Mouse (Mus musculus): ENCODE measurements around the gene Rab13.
"Not testable (repeated sequence)": the region's sequence is repeated elsewhere in the genome, so short reads cannot be mapped to it uniquely, and the experiment has no call there.

Rab13 gene

DNA sequence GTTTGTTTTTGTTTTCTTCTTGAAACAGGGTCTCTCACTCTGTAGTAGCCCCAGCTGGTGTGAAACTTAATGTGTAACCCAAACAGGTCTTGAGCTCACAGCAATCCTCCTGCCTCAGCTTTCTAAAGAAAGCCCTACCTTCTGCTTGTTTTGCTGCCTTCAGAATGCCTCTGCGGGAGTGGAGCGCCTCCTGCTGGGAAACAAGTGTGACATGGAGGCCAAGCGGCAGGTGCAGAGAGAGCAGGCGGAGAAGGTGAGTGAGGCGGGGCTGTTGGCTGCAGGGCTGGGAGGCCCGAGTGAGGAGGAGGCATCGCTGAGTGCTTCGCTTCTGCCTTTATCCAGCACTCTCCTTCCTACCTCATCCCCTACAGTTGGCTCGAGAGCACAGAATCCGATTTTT is 10.8 kb downstream of the Rab13 start:
- DNase-seq (ENCODE audit: low spot score) = no peak

GRCm38 (mm10) chr3:90231075-90231474 is 17.6 kb downstream of the Rab13 start:
- no peak for DNase-seq (ENCODE audit: low spot score)

DNA sequence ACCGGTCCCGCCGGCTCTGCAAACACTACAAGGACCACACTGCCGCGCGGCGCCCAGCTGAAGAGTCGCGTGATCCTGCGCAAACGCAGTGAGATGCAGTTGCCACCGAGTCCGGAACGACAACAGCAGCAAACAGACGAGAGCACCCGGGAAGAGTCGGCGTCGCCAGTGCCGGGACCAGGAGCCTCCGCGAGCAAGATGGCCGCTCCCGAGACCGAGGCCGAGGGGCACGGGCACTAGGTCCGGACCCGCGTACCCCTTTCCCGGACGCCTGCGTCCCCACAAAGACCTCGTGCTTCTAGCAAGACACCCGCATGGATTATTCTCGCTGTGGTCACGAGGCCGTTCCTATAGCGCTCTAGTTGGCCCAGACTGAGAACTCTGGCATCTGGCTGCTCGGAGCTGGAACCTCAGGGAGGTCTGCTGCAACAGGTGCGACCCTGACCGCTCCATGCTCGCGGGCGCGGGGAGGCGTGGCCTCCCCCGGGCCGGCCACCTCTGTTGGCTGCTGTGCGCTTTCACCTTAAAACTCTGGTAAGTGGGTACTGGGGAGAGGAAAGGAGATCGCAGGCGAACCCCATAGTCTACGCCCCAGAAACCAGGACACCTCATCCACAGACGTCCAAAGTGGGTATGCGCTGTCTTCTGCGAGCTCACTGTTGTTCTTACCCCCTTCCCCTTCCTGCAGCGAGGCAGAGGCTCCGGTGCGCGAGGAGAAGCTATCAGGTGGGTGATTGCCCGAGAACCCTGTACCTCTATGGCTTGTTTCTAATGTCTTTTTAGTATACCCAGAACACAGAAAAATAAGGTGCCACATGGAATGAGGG is 18.2 kb downstream of the Rab13 start, which contains the start of gene Jtb:
Gene Jtb (plus strand): TSS at position 91 of the 827 bp plus-strand sequence.
- peak; percentile 96 for DNase-seq (ENCODE audit: low spot score)

DNA sequence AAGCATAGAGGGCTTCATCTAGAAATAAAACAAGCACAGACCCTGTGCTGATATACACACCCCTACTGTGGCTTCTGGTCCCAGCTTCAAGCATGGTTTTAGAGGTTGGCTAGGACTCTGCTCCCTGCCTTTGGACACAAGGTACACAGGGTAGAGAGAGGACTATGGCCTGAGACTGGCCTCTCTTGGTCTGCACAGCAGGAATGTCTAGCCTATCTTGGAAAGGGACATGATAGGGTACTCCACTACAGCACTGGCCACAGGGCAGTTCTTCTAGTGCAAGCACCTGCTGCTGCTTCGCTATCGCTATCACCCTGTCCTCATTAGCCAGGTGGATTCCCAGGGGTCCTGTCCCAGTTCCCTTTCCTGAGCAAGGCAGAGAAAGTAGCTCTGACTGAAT is 27.8 kb downstream of the Rab13 start:
- no peak for DNase-seq (ENCODE audit: low spot score)

DNA sequence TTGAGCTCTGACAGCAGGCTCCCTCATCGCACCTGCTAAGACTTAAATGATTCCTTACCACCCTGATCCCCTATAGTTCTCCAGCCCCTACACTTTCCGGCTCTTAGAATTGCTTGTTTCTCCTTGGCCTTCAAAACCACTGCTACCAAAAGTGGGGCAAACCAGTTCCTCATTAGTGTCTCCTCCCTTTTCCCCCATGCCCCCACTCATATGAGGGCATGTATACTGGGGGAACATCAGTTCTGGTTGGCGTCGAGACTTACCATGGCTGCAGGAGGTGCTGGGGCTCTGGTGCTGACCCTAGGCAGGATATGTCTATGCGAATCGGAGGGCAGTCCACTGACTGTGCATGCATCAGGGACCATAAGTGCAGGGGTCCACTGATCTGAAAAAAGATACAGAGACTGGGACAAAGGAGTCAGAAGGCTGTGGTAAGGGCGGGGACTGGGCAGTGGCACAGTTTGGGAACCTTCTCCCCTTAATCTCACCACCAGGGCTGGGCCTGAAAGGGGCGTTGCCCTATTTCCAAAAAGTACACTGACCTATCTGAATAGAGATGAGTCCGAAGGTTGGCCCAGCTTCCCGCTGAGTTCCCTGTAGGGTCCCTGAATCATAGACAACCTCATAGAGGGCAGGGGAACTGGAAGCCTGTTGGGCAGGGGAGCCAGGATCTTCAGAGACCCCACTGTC is 28.3 kb downstream of the Rab13 start:
- no peak for DNase-seq (ENCODE audit: low spot score)

DNA sequence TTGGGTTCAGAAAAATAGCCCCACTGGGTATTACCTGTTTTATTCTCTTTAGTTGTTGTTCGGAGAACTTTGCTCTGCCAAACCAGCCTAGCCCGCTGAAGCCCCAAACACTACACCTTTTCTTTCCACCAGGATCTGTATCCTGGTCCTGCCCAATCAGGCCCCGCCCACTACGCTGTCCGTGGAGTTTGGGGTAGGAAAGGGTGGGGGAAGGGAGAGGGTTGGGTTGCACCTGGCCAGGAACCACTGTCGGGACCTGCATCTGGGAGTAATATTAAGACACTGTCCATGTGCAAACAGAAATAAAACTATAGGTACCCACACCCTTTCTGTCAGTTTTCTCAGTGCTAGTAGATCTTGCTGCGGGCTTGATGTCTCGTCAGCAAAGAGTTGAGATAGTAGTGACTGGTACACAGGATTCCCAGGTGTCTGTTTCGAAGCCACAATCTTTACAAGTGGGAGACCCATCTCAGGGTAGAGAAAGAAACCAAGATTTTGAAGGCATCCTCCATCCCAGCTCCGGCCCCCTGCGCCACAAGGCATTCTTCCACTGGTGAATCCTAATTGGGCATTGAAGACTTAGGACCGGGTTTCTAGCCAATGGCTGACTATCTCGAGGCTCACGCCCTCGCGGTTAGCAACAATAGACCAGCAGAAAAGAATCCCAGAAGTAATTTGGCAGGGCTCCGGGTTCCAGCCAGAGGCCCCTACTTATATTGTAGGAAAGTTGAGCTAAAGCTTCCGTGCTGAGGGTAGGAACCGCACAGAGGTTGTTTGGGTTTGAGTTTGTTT is 29.7 kb downstream of the Rab13 start, which contains the start of gene Creb3l4:
Gene Creb3l4 (minus strand): TSS at position 529 of the 792 bp plus-strand sequence.
- DNase-seq (ENCODE audit: low spot score) = no peak

DNA sequence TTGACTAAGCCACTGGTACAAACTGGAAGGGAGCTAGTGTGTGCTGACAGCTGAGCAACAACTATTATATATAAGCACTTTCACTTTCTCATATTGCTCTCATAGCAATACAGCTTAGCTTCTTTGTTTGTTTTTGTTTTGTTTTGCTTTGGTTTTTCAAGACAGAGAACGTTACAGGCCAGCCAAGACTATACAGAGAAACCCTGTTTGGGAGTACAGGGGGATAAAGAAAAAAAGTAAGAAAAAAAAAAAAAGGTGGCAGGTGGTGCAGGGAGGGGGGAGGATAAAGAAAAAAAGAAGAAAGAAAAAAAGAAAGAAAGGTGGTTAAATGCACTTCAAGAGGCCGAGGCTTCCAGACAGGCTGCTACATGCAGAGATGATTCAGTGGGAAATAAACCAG is 31.9 kb downstream of the Rab13 start:
- DNase-seq (ENCODE audit: low spot score) = no peak

DNA sequence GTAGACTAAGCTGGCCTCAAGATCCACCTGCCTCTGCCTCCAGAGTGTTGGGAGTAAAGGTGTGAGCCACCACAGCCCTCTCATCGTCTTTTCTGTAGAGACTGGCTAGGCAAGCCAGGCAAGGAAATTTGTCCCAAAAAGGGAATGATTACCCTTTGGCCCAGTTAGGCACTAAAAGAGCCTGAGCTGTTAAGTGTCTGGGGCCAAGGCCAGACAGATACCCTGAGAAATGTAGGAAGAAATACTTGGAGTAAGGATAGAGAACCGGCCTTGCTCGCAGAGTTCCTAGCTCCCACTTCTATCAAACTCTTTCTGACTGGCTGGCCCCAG is 34.1 kb downstream of the Rab13 start:
- no peak for DNase-seq (ENCODE audit: low spot score)

GRCm38 (mm10) chr3:90247960-90248745 is 34.7 kb downstream of the Rab13 start, which contains the start of gene Slc39a1:
TSS of gene Slc39a1 (plus strand) at chr3:90248172.
- peak; percentile 95 for DNase-seq (ENCODE audit: low spot score)

DNA sequence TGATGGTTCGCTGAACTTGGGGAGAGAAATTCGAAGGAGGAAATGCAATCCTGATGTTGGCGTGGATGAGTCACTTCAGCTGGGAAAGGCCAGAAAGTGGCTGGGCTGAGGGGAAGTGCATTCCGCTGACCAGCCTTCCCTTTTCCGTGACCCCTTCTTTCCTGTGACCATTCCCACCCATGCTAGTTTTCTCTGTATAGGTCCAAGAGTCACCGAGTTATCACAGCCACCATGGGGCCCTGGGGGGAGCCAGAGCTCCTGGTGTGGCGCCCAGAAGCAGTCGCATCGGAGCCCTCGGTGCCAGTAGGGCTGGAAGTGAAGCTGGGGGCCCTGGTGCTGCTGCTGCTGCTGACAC is 35.2 kb downstream of the Rab13 start:
- DNase-seq (ENCODE audit: low spot score) = peak; percentile 46

DNA sequence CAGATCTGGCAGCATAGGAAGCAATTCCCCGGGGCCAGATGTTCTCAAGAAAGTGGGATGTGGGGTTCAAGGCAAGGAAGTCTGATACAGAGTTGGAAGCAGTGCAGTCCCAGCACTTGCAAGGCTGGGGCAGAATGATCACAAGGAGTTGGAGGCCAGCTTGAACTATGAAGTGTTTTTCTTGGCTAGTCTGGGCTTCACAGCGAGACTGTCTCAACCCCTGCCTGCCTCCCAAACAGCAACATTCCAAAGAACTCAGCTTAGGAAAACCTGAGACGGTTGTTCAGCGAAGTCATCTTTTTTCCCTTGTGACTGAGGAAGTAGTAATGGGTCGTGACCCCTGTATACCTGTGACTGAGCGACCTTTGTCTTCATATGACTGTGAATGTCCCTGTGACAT is 37.3 kb downstream of the Rab13 start:
- no peak for DNase-seq (ENCODE audit: low spot score)

DNA sequence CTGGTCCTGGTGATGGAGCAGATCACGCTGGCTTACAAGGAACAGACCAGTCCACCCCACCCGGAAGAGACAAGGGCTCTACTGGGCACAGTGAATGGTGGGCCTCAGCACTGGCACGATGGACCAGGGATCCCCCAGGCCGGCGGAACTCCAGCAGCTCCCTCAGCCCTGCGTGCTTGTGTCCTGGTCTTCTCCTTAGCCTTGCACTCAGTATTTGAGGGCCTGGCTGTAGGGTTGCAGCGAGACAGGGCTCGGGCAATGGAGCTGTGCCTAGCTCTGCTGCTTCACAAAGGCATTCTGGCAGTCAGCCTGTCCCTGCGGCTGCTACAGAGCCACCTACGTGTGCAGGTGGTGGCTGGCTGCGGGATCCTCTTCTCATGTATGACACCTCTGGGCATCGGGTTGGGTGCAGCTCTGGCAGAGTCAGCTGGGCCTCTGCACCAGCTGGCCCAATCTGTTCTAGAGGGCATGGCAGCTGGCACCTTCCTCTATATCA is 38.3 kb downstream of the Rab13 start:
- DNase-seq (ENCODE audit: low spot score) = not testable (repeated sequence)

DNA sequence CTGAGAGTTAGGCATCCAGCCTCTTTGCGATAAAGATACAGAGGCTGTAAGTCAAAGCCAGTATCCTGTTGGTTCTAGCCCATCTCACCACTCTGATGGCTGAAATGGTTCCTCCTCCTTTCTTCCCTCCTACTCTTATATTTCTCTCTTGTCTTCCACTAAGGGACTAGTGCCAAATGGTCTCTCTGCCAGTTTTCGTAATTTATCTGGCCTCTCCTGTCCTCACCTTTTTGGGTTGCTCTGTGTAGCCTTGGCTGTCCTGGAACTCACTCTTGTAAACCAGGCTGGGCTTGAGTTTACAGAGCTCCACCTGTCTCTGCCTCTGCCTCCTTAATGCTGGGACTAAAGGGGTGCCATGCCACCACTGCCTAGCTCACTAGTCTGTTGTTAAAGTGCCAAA is 39.2 kb downstream of the Rab13 start:
- not testable (repeated sequence) for DNase-seq (ENCODE audit: low spot score)

DNA sequence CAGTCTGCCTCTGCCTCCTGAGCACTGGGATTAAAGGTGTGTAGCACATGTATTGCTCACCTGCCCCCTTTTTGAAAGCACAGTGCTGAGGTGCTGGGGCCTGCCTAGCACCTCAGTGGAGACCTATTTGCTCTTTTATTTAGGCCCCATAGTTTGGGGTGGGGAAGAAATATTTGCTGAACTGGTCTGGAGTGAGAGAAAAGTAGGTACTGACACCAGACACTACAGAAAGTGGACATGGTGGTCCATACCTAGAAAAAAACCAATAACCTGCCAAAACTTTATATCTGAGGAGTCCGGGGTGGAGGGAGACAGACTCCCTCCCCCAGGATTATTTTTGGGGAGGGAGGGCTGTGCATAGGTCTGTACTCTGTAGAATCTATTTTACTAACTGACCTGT is 39.7 kb downstream of the Rab13 start:
- not testable (repeated sequence) for DNase-seq (ENCODE audit: low spot score)

GRCm38 (mm10) chr3:90253653-90254418 is 40.3 kb downstream of the Rab13 start, which contains the start of gene Crtc2:
TSS of gene Crtc2 (plus strand) at chr3:90254163.
- peak; percentile 97 for DNase-seq (ENCODE audit: low spot score)

DNA sequence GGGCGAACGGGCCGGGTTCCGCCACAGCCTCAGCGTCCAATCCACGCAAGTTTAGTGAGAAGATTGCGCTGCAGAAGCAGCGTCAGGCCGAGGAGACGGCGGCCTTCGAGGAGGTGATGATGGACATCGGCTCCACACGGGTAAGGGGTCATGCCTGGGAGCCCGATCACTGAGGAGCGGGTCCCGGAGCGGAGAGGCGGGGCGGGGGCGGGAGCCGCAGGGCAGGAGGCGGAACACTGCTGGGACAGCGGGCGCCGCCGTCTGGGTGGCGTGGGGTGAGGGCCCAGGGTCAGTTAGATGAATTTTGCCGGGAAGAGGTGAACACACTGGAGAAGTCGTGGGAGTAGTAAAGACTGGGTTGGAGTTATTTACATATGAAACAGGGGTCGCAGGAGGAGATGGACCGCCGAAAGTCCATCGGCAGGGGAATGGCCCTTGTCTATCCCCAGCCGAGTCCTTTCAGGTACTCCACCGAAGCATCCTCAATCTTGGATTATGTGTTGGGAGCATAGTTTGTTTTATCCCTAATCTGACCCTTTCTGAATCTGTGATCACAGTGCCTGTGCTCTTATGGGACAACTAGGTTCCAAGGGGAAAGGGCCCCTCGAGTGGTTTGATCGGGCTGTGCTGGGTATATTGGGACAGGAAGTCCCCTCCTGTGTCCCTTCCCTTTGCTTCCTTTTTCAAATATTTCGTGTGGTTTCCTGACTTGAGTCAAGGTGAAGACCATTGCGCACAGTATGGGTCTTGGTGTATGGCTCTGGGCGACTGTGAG is 41.1 kb downstream of the Rab13 start:
- no peak for DNase-seq (ENCODE audit: low spot score)

DNA sequence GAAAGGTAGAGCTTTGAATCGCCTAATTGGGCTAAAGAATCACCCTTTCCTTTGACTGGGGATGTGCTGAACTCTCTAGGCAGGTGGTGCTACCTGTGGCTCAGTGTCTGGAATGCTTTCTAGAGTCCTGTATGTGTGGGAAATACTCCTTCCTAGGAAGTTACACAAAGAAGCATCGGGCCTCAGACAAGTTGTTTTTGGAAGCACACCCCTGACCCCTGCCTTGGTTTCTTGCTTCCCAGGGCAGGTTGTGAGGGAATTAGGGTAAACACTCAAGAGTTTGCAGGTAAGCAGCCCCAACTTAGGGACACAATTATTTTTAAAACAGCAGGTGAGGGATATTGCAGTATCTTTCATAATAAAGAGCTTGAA is 41.7 kb downstream of the Rab13 start:
- no peak for DNase-seq (ENCODE audit: low spot score)

DNA sequence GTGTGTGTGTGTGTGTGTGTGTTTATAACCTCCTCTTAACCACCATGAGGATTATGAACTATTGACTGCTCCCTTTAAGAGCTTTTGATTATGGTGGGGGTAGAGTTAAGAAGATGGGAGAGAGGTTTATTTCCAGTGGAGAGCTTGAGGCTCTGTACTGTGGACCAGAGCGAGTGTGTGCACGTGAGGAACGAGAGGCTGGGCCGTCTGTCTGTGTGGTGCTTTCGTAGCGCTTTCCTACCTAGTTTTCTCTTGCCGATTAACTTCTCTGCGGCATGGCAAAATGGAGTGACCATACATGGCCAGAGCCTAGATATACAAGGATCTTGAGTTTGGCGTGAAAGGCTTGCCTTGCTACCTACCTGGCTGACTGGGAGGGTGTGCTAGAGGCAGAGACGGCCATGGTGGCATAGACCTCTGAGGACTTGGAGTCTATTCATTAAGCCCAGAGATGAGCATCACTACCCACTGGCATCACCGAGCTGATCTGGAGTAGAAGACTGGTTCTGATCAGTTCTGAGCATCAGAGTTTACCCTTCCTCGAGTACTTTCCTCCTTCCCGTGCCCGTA is 42.4 kb downstream of the Rab13 start:
- DNase-seq (ENCODE audit: low spot score) = no peak

GRCm38 (mm10) chr3:90256731-90257530 is 43.4 kb downstream of the Rab13 start:
- peak; percentile 46 for DNase-seq (ENCODE audit: low spot score)

Data from MN1 (cell line).